Mouse (Mus musculus): Measurements from ENCODE around the gene Parg. TPM values are rescaled to one million over a fixed set of nuclear protein-coding genes. Genes with fewer than 3 reads are reported as not detected.

Parg gene
- total RNA-seq, 4 experiments from 2014 or later: 37.3 to 42.6 (median 38.8) TPM

GRCm38 (mm10) chr14:32317822-32318221, 116.1 kb downstream of the Parg start:
- no peak for DNase-seq (ENCODE audit: low spot score in 2 of 2)

DNA sequence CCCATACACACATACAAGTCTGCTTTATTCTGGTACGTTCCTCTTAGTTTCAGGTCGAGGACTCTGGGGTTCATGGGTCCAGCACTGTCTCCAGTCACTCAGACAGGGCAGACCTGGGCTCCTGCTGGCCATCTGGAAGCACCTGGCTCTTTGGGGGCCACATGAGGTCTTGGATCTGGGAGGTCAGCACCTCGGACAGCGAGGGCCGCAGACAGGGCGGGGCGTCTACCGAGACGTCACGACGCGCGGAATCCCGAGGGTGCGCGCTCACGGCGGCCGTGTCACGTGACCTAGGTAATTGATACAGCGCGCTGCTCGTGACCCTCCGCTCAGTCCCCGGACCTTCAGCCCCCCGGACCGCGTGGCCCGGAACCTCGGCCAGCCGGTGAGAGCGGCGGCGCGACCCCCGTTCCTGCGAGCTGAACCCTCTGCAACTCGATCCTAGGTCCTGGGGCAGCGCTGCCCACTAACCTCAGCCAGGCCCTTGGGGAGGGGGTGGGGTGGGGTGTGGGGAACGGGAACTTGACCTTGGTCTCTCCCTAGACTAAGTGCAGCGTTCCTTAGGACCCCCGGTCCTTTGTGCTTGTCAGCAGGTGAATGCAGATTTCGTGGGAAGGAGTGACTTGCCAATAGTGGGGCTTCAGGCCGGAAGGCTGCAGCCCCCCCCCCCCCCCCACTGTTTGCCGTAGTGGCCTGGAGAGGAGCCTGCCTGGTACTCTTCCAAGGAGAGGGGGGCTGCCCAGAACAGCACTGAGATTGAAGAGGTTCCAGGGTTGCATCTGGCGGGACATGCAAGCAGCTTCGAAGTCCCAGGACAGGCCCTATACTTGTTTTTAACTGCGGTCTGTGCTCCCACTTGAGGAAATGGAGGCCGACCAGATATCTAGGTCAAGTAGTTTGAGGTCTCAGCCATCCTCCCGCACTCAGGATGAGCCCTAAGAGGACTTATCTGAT, 120.3 kb downstream of the Parg start, which contains the start of gene Ogdhl:
Gene Ogdhl (plus strand): TSS at position 288 of the 954 bp plus-strand sequence.
- peak; percentile 72 to 73 for DNase-seq (ENCODE audit: low spot score in 2 of 2)

DNA sequence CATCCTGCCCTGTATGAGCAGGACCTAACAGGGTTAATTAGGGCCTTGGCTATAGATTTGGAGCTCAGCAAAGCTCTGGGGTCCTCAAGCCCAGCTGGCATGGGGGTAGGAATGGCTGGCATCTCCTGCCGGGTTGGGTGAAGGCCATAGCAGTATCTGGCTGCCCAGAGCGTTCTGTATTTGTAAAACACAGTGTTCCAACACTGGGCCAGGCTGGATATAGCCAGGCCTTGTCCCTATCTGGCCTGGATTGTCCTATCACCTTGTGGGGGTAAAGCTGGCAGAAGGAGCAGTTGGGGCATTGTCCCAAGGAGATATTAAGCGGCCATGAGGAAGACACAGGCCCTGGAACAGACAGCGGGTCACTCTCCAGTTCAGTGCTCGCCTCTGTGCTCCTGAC, 121.5 kb downstream of the Parg start:
- DNase-seq (ENCODE audit: low spot score in 2 of 2): no peak

DNA sequence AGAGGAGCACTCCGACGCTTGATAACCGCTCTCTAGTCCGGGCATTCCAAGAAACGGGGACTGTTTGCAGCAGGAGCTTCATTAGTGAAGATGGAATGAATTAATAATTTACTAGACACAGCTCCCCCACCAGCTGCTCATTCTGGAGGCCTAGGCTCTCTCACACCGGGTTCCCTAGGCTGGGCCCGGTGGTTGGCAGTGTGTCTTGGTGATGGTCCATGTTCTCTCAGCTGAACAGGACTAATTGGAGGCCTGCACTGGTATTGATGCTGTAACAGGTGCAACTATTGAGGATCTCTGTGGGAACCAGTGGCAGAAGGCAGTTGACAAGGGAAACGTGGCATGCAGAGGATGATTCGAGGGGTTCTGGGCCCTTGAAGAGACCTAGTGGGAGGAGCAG, 125.6 kb downstream of the Parg start:
- DNase-seq (ENCODE audit: low spot score in 2 of 2): no peak

- no peak for DNase-seq (ENCODE audit: low spot score in 2 of 2)
Observed at GRCm38 (mm10) chr14:32332515-32333445, 131.0 kb downstream of the Parg start.

GRCm38 (mm10) chr14:32336021-32336420, 134.3 kb downstream of the Parg start:
- no peak for DNase-seq (ENCODE audit: low spot score in 2 of 2)

- DNase-seq (ENCODE audit: low spot score in 2 of 2): no peak
Observed at GRCm38 (mm10) chr14:32336547-32336946, 134.8 kb downstream of the Parg start.

- DNase-seq (ENCODE audit: low spot score in 2 of 2): no peak
Observed at GRCm38 (mm10) chr14:32341823-32342222, 140.1 kb downstream of the Parg start.

- DNase-seq (ENCODE audit: low spot score in 2 of 2): no peak
Observed at GRCm38 (mm10) chr14:32344176-32344575, 142.4 kb downstream of the Parg start.

GRCm38 (mm10) chr14:32344694-32345093, 142.9 kb downstream of the Parg start:
- no peak for DNase-seq (ENCODE audit: low spot score in 2 of 2)

Other genes starting within 250 kb of the Parg start
- gene Galnt15, start 173.0 kb upstream of the Parg start, total RNA-seq (2022): 1 to 10 TPM; 2.4 to 4.9 (median 4.1) TPM
- 10 to 100 TPM; 13.7 to 18.5 (median 16.4) TPM for gene Oxnad1, start 116.6 kb upstream of the Parg start, total RNA-seq (2022)
- gene Dph3, start 116.2 kb upstream of the Parg start, total RNA-seq (2022): 10 to 100 TPM; 41.0 to 45.8 (median 45.1) TPM
- not detected for gene Msmb, start 59.9 kb upstream of the Parg start, total RNA-seq (2022)
- gene Ncoa4, start 42.1 kb upstream of the Parg start, total RNA-seq (2022): 100 to 1,000 TPM in 1 of 4 experiments, 10 to 100 TPM in 3; 93.6 to 102 (median 95.5) TPM
- 10 to 100 TPM; 56.9 to 83.5 (median 63.1) TPM for gene Timm23, start 51 bp upstream of the Parg start, total RNA-seq (2022)
- gene Ogdhl, start 120.1 kb downstream of the Parg start, total RNA-seq (2022): 100 to 1,000 TPM; 120 to 136 (median 125) TPM
- under 1 TPM in 1 of 4 experiments, not detected in 3; 0.89 TPM for gene 1700024G13Rik, start 186.4 kb downstream of the Parg start, total RNA-seq (2022)